Mouse (Mus musculus): ENCODE measurements around the gene Prkd2. TPM values are rescaled to one million over a fixed set of nuclear protein-coding genes. Genes with fewer than 3 reads are reported as not detected.

The Prkd2 gene
- polyA plus RNA-seq, 1 experiment, result 4.7 TPM

- no peaks in the 10 kb centered on the region for H3K36me3 ChIP-seq (ENCODE audit: control insufficient read depth, insufficient read depth)
- no peak overlapping the region for H3K4me3 ChIP-seq
- no peak overlapping the region for H3ac ChIP-seq (ENCODE audit: control insufficient read depth, insufficient read length)
- no peaks in the 10 kb centered on the region for H3K79me2 ChIP-seq (ENCODE audit: control insufficient read depth, insufficient read depth)
- no peaks in the 10 kb centered on the region for H3K27me3 ChIP-seq (ENCODE audit: control insufficient read depth, insufficient read depth, insufficient read length)
- no peak for TF ChIP-seq TCF3 (IDR thresholded peaks at IDR 0.05; ENCODE audit: insufficient read length, low read depth)
- H3K4me2 ChIP-seq (ENCODE audit: low read depth), result no peak overlapping the region
These were observed 5.9 kb downstream of the Prkd2 start for GRCm38 (mm10) chr7:16848579-16848978.

- Histone ChIP-seq H3K4me2 (ENCODE audit: low read depth) (no peak overlapping the region), H3ac (ENCODE audit: control insufficient read depth, insufficient read length) (no peak overlapping the region), H3K27me3 (ENCODE audit: control insufficient read depth, insufficient read depth, insufficient read length) (no peaks in the 10 kb centered on the region), H3K4me3 (no peak overlapping the region), H3K79me2 (ENCODE audit: control insufficient read depth, insufficient read depth) (no peaks in the 10 kb centered on the region), H3K36me3 (ENCODE audit: control insufficient read depth, insufficient read depth) (no peaks in the 10 kb centered on the region)
- TF ChIP-seq MYOD1 (IDR thresholded peaks at IDR 0.05; ENCODE audit: control insufficient read depth in 1 of 3, insufficient read length in 2 of 3, low read depth in 2 of 3) (no peak), POLR2AphosphoS2 (IDR thresholded peaks at IDR 0.05; ENCODE audit: insufficient read length, low read depth) (no peak)
These were observed 8.9 kb downstream of the Prkd2 start for GRCm38 (mm10) chr7:16851636-16852035.

GRCm38 (mm10) chr7:16853302-16853831, 10.7 kb downstream of the Prkd2 start:
- H3K36me3 ChIP-seq (ENCODE audit: control insufficient read depth, insufficient read depth), result no peaks in the 10 kb centered on the region

GRCm38 (mm10) chr7:16858336-16858735, 15.6 kb downstream of the Prkd2 start:
- Histone ChIP-seq H3K36me3 (ENCODE audit: control insufficient read depth, insufficient read depth) (no peaks in the 10 kb centered on the region), H3K79me2 (ENCODE audit: control insufficient read depth, insufficient read depth) (no peaks in the 10 kb centered on the region), H3K27me3 (ENCODE audit: control insufficient read depth, insufficient read depth, insufficient read length) (no peaks in the 10 kb centered on the region), H3K4me3 (no peak overlapping the region), H3K4me2 (ENCODE audit: low read depth) (no peak overlapping the region), H3ac (ENCODE audit: control insufficient read depth, insufficient read length) (no peak overlapping the region)
- no peak for TF ChIP-seq POLR2A (IDR thresholded peaks at IDR 0.05; ENCODE audit: insufficient read length, low read depth)
- no peak for TF ChIP-seq E2F4 (IDR thresholded peaks at IDR 0.05; ENCODE audit: insufficient read depth)
- no peak for TF ChIP-seq MYOD1 (IDR thresholded peaks at IDR 0.05; ENCODE audit: control insufficient read depth in 1 of 3, insufficient read length in 2 of 3, low read depth in 2 of 3)
- no peak for TF ChIP-seq TCF12 (IDR thresholded peaks at IDR 0.05; ENCODE audit: insufficient read depth, poor library complexity, severe bottlenecking)
- TF ChIP-seq MAX (IDR thresholded peaks at IDR 0.05; ENCODE audit: low read depth), result no peak
- no peak for TF ChIP-seq TCF3 (IDR thresholded peaks at IDR 0.05; ENCODE audit: insufficient read length, low read depth)
- TF ChIP-seq CEBPB (IDR thresholded peaks at IDR 0.05; ENCODE audit: insufficient read depth, poor library complexity, severe bottlenecking), result no peak
- TF ChIP-seq MYOG (IDR thresholded peaks at IDR 0.05; ENCODE audit: control insufficient read depth in 1 of 3, insufficient read depth in 1 of 3, insufficient read length in 2 of 3, low read depth in 2 of 3), result no peak
- no peak for TF ChIP-seq SRF (IDR thresholded peaks at IDR 0.05; ENCODE audit: control insufficient read depth, insufficient read length, low read depth)
- no peak for TF ChIP-seq USF1 (IDR thresholded peaks at IDR 0.05; ENCODE audit: low read depth)
- no peak for TF ChIP-seq POLR2AphosphoS2 (IDR thresholded peaks at IDR 0.05; ENCODE audit: insufficient read length, low read depth)
- no peak for TF ChIP-seq REST (IDR thresholded peaks at IDR 0.05; ENCODE audit: insufficient read depth, insufficient read length)

More at GRCm38 (mm10) chr7:16853302-16853831, 10.7 kb downstream of the Prkd2 start:
- H3ac ChIP-seq (ENCODE audit: control insufficient read depth, insufficient read length), result no peak overlapping the region
- no peak for TF ChIP-seq MAX (IDR thresholded peaks at IDR 0.05; ENCODE audit: low read depth)
- TF ChIP-seq CEBPB (IDR thresholded peaks at IDR 0.05; ENCODE audit: insufficient read depth, poor library complexity, severe bottlenecking), result no peak
- TF ChIP-seq MYOD1 (IDR thresholded peaks at IDR 0.05; ENCODE audit: control insufficient read depth in 1 of 3, insufficient read length in 2 of 3, low read depth in 2 of 3), result no peak
- no peak for TF ChIP-seq POLR2A (IDR thresholded peaks at IDR 0.05; ENCODE audit: insufficient read length, low read depth)
- TF ChIP-seq POLR2AphosphoS2 (IDR thresholded peaks at IDR 0.05; ENCODE audit: insufficient read length, low read depth), result no peak
- no peak for TF ChIP-seq E2F4 (IDR thresholded peaks at IDR 0.05; ENCODE audit: insufficient read depth)
- TF ChIP-seq TCF3 (IDR thresholded peaks at IDR 0.05; ENCODE audit: insufficient read length, low read depth), result no peak
- TF ChIP-seq USF1 (IDR thresholded peaks at IDR 0.05; ENCODE audit: low read depth), result no peak
- TF ChIP-seq REST (IDR thresholded peaks at IDR 0.05; ENCODE audit: insufficient read depth, insufficient read length), result no peak
- TF ChIP-seq TCF12 (IDR thresholded peaks at IDR 0.05; ENCODE audit: insufficient read depth, poor library complexity, severe bottlenecking), result no peak
- no peak for TF ChIP-seq MYOG (IDR thresholded peaks at IDR 0.05; ENCODE audit: control insufficient read depth in 1 of 3, insufficient read depth in 1 of 3, insufficient read length in 2 of 3, low read depth in 2 of 3)
- TF ChIP-seq SRF (IDR thresholded peaks at IDR 0.05; ENCODE audit: control insufficient read depth, insufficient read length, low read depth), result no peak
- no peaks in the 10 kb centered on the region for H3K79me2 ChIP-seq (ENCODE audit: control insufficient read depth, insufficient read depth)
- H3K4me3 ChIP-seq, result no peak overlapping the region
- no peaks in the 10 kb centered on the region for H3K27me3 ChIP-seq (ENCODE audit: control insufficient read depth, insufficient read depth, insufficient read length)
- no peak overlapping the region for H3K4me2 ChIP-seq (ENCODE audit: low read depth)

GRCm38 (mm10) chr7:16859902-16860651, 17.4 kb downstream of the Prkd2 start:
- no peak overlapping the region for H3K4me2 ChIP-seq (ENCODE audit: low read depth)
- no peak for TF ChIP-seq MAX (IDR thresholded peaks at IDR 0.05; ENCODE audit: low read depth)
- H3K4me3 ChIP-seq, result no peak overlapping the region
- H3ac ChIP-seq (ENCODE audit: control insufficient read depth, insufficient read length), result no peak overlapping the region
- no peaks in the 10 kb centered on the region for H3K79me2 ChIP-seq (ENCODE audit: control insufficient read depth, insufficient read depth)
- H3K36me3 ChIP-seq (ENCODE audit: control insufficient read depth, insufficient read depth), result peaks cover 2% of the 10 kb centered on the region
- no peaks in the 10 kb centered on the region for H3K27me3 ChIP-seq (ENCODE audit: control insufficient read depth, insufficient read depth, insufficient read length)
